Mouse (Mus musculus) liver, embryonic 11.5 days (tissue): ENCODE measurements at regions not wholly inside any gene's neighbourhood (a gene's known extent, or its start where the extent isn't known, plus 50 kb on each side); places are given as distances from the start of the nearest gene placed in this dataset.

Experiments
- ATAC-seq: fragments of 200-750 bp; cut with Nextera tagmentation; replicated peaks from 2 replicates; pipeline ENCODE4 v1.8.0; 2017; ENCODE audit warnings: moderate number of reproducible peaks, mild to moderate bottlenecking, moderate TSS enrichment, moderate library complexity; ENCODE audit not compliant: low FRiP score
- DNase-seq: peaks from one replicate; pipeline ENCODE4 v3.0.0-alpha.2; 2017; ENCODE audit warnings: low spot score
- H3K27ac ChIP-seq: fragments of 300-500 bp; sonication (generic); 2 replicates; pipeline ENCODE4 v1.5.1; 2014; ENCODE audit warnings: mild to moderate bottlenecking, low read depth, low read length, control low read depth
- H3K27me3 ChIP-seq: fragments of 300-500 bp; sonication (generic); replicated peaks from 2 replicates; pipeline ENCODE4 v1.6.1; 2014; ENCODE audit warnings: low read length, mixed read lengths; ENCODE audit not compliant: control insufficient read depth, insufficient read depth
- H3K36me3 ChIP-seq: fragments of 300-500 bp; sonication (generic); 2 replicates; pipeline ENCODE4 v1.6.1; 2014; ENCODE audit warnings: mild to moderate bottlenecking, low read length, moderate library complexity, mixed read lengths; ENCODE audit not compliant: control insufficient read depth, insufficient read depth
- H3K4me1 ChIP-seq: fragments of 300-500 bp; sonication (generic); replicated peaks from 2 replicates; pipeline ENCODE4 v1.6.1; 2014; ENCODE audit warnings: low read length, mixed read lengths; ENCODE audit not compliant: control insufficient read depth, insufficient read depth
- H3K4me2 ChIP-seq: fragments of 300-500 bp; sonication (generic); 2 replicates; pipeline ENCODE4 v1.6.1; 2014; ENCODE audit warnings: mild to moderate bottlenecking, control low read depth, moderate library complexity
- H3K4me3 ChIP-seq: fragments of 300-500 bp; sonication (generic); 2 replicates; pipeline ENCODE4 v1.5.1; 2014; ENCODE audit warnings: low read depth, low read length, control low read depth
- H3K9ac ChIP-seq: fragments of 300-500 bp; sonication (generic); 2 replicates; pipeline ENCODE4 v1.6.1; 2014; ENCODE audit warnings: low read depth, low read length, control low read depth
- H3K9me3 ChIP-seq: fragments of 300-500 bp; sonication (generic); 2 replicates; pipeline ENCODE4 v1.6.1; 2016; ENCODE audit warnings: low read length, inconsistent platforms, mixed read lengths; ENCODE audit not compliant: control insufficient read depth
- WGBS: fragments of 180-500 bp; shearing (Covaris S2); extraction: QIAGEN DNeasy Blood & Tissue Kit; methylation state at CpG from one replicate; pipeline ENCODE4 v1.1.7; 2014; 5-methylcytosine and 5-hydroxymethylcytosine counted together

GRCm38 (mm10) chr8:89525041-89525440, 481.1 kb upstream of the Sall1 start:
- H3K4me2 ChIP-seq, result no peak overlapping the region
- 80% methylated on average over 6 of the region's 6 CpGs for WGBS
- no peaks in the 10 kb centered on the region for H3K9me3 ChIP-seq
- H3K4me1 ChIP-seq, result no peaks in the 10 kb centered on the region
- 0 out of 2 replicates have a peak, but pooled peaks have one; percentile 34 for ATAC-seq
- no peak for DNase-seq
- no peak overlapping the region for H3K4me3 ChIP-seq
- H3K27ac ChIP-seq, result no peak overlapping the region
- no peak overlapping the region for H3K9ac ChIP-seq
- no peaks in the 10 kb centered on the region for H3K27me3 ChIP-seq
- no peaks in the 10 kb centered on the region for H3K36me3 ChIP-seq

GRCm38 (mm10) chr8:89523336-89523735, 479.4 kb upstream of the Sall1 start:
- Histone ChIP-seq H3K36me3 (no peaks in the 10 kb centered on the region), H3K4me1 (no peaks in the 10 kb centered on the region), H3K9ac (no peak overlapping the region), H3K27ac (no peak overlapping the region), H3K27me3 (no peaks in the 10 kb centered on the region), H3K4me3 (no peak overlapping the region), H3K9me3 (no peaks in the 10 kb centered on the region), H3K4me2 (no peak overlapping the region)
- DNase-seq, result no peak
- WGBS, result 75% methylated on average over 3 of the region's 3 CpGs
- ATAC-seq, result no peak

GRCm38 (mm10) chr8:89516602-89517001, 472.6 kb upstream of the Sall1 start:
- H3K4me1 ChIP-seq, result no peaks in the 10 kb centered on the region
- no peaks in the 10 kb centered on the region for H3K9me3 ChIP-seq
- no peak for ATAC-seq
- H3K27ac ChIP-seq, result no peak overlapping the region
- WGBS, result 58% methylated on average over 2 of the region's 2 CpGs
- no peak overlapping the region for H3K4me3 ChIP-seq
- H3K27me3 ChIP-seq, result no peaks in the 10 kb centered on the region
- DNase-seq, result no peak
- H3K36me3 ChIP-seq, result no peaks in the 10 kb centered on the region
- no peak overlapping the region for H3K4me2 ChIP-seq
- H3K9ac ChIP-seq, result no peak overlapping the region

GRCm38 (mm10) chr8:89514270-89514669, 470.3 kb upstream of the Sall1 start:
- Histone ChIP-seq H3K27ac (no peak overlapping the region), H3K36me3 (no peaks in the 10 kb centered on the region), H3K27me3 (no peaks in the 10 kb centered on the region), H3K9ac (no peak overlapping the region), H3K4me3 (no peak overlapping the region), H3K4me1 (no peaks in the 10 kb centered on the region), H3K9me3 (no peaks in the 10 kb centered on the region), H3K4me2 (no peak overlapping the region)
- WGBS, result 84% methylated on average over 3 of the region's 3 CpGs
- ATAC-seq (no peak), DNase-seq (no peak)

GRCm38 (mm10) chr8:89507639-89508038, 463.7 kb upstream of the Sall1 start:
- no peak for DNase-seq
- Histone ChIP-seq H3K9me3 (no peaks in the 10 kb centered on the region), H3K4me1 (no peaks in the 10 kb centered on the region; the same call in 1 of the 2 replicates), H3K9ac (no peak overlapping the region), H3K4me2 (no peak overlapping the region), H3K27me3 (no peaks in the 10 kb centered on the region), H3K4me3 (no peak overlapping the region), H3K27ac (no peak overlapping the region), H3K36me3 (no peaks in the 10 kb centered on the region)
- ATAC-seq, result no peak
- 31% methylated on average over 6 of the region's 6 CpGs for WGBS

GRCm38 (mm10) chr8:89503545-89504234, 459.7 kb upstream of the Sall1 start:
- WGBS, result 66% methylated on average over 4 of the region's 4 CpGs
- Histone ChIP-seq H3K4me2 (no peak overlapping the region; the same call in 1 of the 2 replicates), H3K27me3 (no peaks in the 10 kb centered on the region), H3K9me3 (no peaks in the 10 kb centered on the region), H3K4me3 (no peak overlapping the region), H3K4me1 (no peaks in the 10 kb centered on the region; the same call in 1 of the 2 replicates), H3K36me3 (no peaks in the 10 kb centered on the region), H3K27ac (no peak overlapping the region), H3K9ac (no peak overlapping the region)
- DNase-seq (no peak), ATAC-seq (peak; percentile 66)

GRCm38 (mm10) chr8:89503030-89503429, 459.1 kb upstream of the Sall1 start:
- no peaks in the 10 kb centered on the region for H3K9me3 ChIP-seq
- H3K4me3 ChIP-seq, result no peak overlapping the region
- ATAC-seq (no peak), DNase-seq (no peak)
- no peak overlapping the region for H3K4me2 ChIP-seq
- WGBS, result 84% methylated on average over 6 of the region's 6 CpGs
- no peaks in the 10 kb centered on the region for H3K27me3 ChIP-seq
- no peak overlapping the region for H3K9ac ChIP-seq
- H3K36me3 ChIP-seq, result no peaks in the 10 kb centered on the region
- no peaks in the 10 kb centered on the region; the same call in 1 of the 2 replicates for H3K4me1 ChIP-seq
- no peak overlapping the region for H3K27ac ChIP-seq

GRCm38 (mm10) chr8:89501756-89502155, 457.8 kb upstream of the Sall1 start:
- H3K27me3 ChIP-seq, result no peaks in the 10 kb centered on the region
- H3K27ac ChIP-seq, result no peak overlapping the region
- ATAC-seq (no peak), DNase-seq (no peak)
- 83% methylated on average over 6 of the region's 6 CpGs for WGBS
- no peak overlapping the region for H3K4me3 ChIP-seq
- H3K9me3 ChIP-seq, result no peaks in the 10 kb centered on the region
- H3K9ac ChIP-seq, result no peak overlapping the region
- H3K4me1 ChIP-seq, result no peaks in the 10 kb centered on the region; the same call in 1 of the 2 replicates
- no peaks in the 10 kb centered on the region for H3K36me3 ChIP-seq
- no peak overlapping the region for H3K4me2 ChIP-seq

GRCm38 (mm10) chr8:89499831-89500230, 455.9 kb upstream of the Sall1 start:
- Histone ChIP-seq H3K27ac (no peak overlapping the region), H3K9me3 (no peaks in the 10 kb centered on the region), H3K9ac (no peak overlapping the region), H3K36me3 (no peaks in the 10 kb centered on the region), H3K4me2 (no peak overlapping the region), H3K4me1 (no peaks in the 10 kb centered on the region; the same call in 1 of the 2 replicates), H3K4me3 (no peak overlapping the region), H3K27me3 (no peaks in the 10 kb centered on the region)
- 81% methylated on average over 6 of the region's 6 CpGs for WGBS
- no peak for DNase-seq
- no peak for ATAC-seq
